Mouse (Mus musculus): Measurements from ENCODE around the gene Anxa7. TPM values are rescaled to one million over a fixed set of nuclear protein-coding genes. Genes with fewer than 3 reads are reported as not detected.

Gene Anxa7
- polyA plus RNA-seq (2016; fragmentation: Nextera tagmentation; extraction: Ambion mirVana), result 36.6 and 38.5 TPM in 2 replicates

DNA sequence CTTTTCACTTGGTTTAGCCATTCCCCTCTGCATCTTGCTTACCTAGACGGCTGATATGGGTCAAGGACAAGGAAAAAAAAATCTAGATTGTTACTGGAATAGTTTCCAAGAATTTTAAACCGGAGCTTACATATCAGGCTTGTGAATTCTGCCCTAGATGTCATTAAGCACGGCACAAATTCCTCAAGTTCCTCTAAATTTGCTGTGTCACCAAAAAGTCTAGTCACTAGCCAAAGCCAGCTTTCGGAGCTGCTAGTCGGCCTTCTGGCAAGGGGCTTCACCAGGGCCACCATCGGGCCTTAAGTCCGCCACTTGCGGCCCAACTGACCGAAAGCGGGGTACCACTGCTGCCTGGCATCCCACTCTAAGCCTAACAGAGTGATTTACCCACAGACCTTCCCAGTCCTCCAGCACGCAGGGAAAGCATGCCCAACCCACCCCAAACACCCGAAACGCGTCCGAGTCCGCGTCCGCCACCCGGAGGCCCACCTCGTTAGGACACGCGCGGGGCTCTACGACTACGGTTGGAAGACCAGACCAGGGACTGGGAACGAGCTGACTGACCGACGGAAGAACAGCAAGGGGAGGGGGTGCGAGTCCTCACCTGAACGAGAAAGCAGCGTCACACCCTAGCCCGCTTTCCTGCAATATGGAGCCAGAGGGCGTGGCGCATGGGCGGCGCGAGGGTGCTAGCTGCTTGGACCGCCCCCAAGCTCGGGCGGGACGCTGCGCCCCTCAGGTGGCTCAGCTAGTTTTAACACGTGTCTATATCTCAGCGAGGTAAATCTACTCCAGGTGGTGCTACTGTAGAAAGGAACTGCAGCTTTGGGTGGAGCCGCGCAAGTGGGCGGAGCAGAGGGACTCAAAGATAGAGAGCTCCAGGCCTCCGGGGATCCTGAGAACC, at the start of gene Anxa7:
Gene Anxa7 (minus strand): TSS at position 843 of the 904 bp plus-strand sequence.
- H3K27ac ChIP-seq, result peak within 1 kb of the TSS; percentile 87
- H3K4me1 ChIP-seq, result peaks cover 17% of the 10 kb centered on the region
- no peaks in the 10 kb centered on the region for H3K9me3 ChIP-seq
- WGBS, result under 1% methylated on average over 48 of the region's 48 CpGs
- peak; percentile 93 for DNase-seq (ENCODE audit: low spot score)
- peak within 1 kb of the TSS; percentile 88 for H3K4me3 ChIP-seq
- peaks cover 11% of the 10 kb centered on the region for H3K36me3 ChIP-seq
- H3K27me3 ChIP-seq (ENCODE audit: insufficient read depth, poor library complexity, severe bottlenecking), result no peaks in the 10 kb centered on the region

DNA sequence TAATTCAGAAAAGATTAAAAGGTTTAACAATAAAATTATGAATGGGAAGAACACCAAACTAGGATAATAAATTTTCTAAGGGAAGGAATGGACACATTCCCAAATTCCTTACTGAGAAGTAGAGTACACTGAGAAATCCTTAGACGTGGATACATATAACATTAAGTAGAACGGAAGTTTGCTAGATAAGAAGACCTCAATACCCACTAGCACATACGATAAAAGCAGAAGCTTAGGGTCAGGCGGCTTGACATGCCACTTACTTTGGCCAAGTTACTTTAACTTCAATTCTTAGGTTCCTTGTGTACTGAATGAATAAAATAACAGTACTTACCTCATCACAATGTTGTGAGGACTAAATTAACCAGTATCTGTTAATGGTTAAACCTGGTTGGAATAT, 49.7 kb upstream of the Anxa7 start:
- Histone ChIP-seq H3K4me3 (no peak overlapping the region), H3K36me3 (peaks cover 26% of the 10 kb centered on the region; the same call in 1 of the 2 replicates), H3K27me3 (ENCODE audit: insufficient read depth, poor library complexity, severe bottlenecking) (no peaks in the 10 kb centered on the region), H3K9me3 (no peaks in the 10 kb centered on the region), H3K27ac (no peak overlapping the region), H3K4me1 (no peaks in the 10 kb centered on the region)
- no peak for DNase-seq (ENCODE audit: low spot score)
- 84% methylated on average over 4 of the region's 4 CpGs for WGBS

DNA sequence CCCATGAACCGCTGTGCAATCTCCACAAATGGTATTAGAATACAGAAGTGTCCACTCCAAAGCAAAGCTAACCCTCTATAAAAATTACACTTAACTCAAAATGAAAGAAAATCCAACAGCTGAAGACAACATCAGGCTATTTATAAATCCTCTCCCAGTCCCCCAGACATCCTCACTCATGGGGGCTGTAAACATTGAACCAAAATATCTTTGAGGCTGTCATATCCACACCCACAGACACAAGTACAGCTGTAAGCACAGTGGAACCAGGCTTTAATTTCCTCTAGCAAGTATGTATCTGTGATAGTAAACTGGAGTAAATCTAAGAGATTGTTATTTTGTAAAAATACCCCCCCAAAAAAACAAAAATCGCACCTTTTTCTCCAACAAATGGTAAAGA, 40.2 kb upstream of the Anxa7 start:
- no peak for DNase-seq (ENCODE audit: low spot score)
- Histone ChIP-seq H3K27me3 (ENCODE audit: insufficient read depth, poor library complexity, severe bottlenecking) (no peaks in the 10 kb centered on the region), H3K27ac (no peak overlapping the region), H3K4me1 (no peaks in the 10 kb centered on the region), H3K9me3 (no peaks in the 10 kb centered on the region), H3K4me3 (no peak overlapping the region), H3K36me3 (peaks cover 54% of the 10 kb centered on the region)
- WGBS, result 97% methylated on average over 2 of the region's 2 CpGs

DNA sequence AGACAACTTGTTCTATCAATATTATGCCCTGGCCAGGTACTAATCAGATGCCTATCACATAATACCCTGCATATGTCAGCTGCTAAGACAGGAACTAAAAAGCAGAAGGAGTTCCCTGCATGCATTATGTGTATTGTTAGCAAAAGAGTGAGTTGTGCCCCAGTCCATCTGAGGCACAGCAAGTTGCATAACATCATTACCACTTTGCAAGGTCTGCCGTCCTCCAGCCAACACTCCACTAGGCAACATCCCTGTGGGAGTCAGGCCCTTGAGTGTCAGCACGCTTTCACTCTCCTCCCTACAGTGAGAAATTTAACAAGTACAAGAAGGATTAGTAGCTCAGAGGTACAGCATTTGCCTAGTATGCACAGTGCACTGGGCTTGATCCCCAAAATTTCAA, 28.5 kb upstream of the Anxa7 start:
- Histone ChIP-seq H3K4me3 (no peak overlapping the region), H3K9me3 (no peaks in the 10 kb centered on the region), H3K36me3 (peaks cover 15% of the 10 kb centered on the region), H3K4me1 (no peaks in the 10 kb centered on the region), H3K27me3 (ENCODE audit: insufficient read depth, poor library complexity, severe bottlenecking) (no peaks in the 10 kb centered on the region), H3K27ac (no peak overlapping the region)
- DNase-seq (ENCODE audit: low spot score), result no peak
- WGBS, result 68% methylated on average over 2 of the region's 2 CpGs

DNA sequence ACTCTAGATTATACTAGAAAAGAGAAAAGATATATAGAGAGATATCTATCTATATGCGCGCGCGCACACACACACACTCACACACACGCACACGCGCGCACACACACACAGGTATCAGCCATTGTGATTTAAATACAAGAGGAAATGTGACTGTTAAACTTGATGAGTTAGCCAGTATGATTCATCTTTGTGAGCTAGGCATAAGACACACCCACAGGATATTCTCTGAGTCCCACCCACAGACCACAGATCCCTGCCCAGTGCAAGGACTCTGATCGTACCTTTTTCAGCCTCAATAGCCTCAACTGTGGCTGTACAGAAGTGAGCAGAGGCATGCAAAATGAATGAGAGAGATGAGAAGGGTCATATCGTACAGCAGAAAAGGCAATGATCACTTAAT, 23.0 kb upstream of the Anxa7 start:
- 95% methylated on average over 10 of the region's 10 CpGs for WGBS
- DNase-seq (ENCODE audit: low spot score), result no peak
- H3K27ac ChIP-seq, result no peak overlapping the region

DNA sequence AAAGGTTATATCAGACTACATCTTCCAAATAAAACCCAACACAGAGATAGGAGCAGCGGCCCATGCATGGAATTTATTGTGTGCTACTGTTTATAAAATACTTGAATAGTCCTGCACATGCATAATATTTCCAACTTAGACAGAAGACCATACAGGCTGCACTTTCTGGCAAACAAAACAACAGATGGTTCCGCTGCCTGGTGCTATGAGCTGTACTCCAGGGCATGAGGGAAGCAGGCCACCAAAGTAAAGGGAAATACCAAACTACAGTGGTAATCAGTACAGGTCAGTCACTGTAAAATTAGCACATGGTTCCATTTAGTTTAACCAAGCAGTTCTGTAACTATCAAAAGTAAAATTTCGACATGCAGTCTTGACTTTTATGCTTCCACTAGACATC, 20.0 kb upstream of the Anxa7 start:
- H3K27me3 ChIP-seq (ENCODE audit: insufficient read depth, poor library complexity, severe bottlenecking), result no peaks in the 10 kb centered on the region
- no peak overlapping the region for H3K4me3 ChIP-seq
- DNase-seq (ENCODE audit: low spot score), result no peak
- H3K9me3 ChIP-seq, result no peaks in the 10 kb centered on the region
- H3K36me3 ChIP-seq, result peaks cover 51% of the 10 kb centered on the region
- no peaks in the 10 kb centered on the region for H3K4me1 ChIP-seq
- H3K27ac ChIP-seq, result no peak overlapping the region
- 90% methylated on average over 3 of the region's 3 CpGs for WGBS

More for the DNA sequence above, 23.0 kb upstream of the Anxa7 start:
- peaks cover 30% of the 10 kb centered on the region for H3K36me3 ChIP-seq
- H3K4me3 ChIP-seq, result no peak overlapping the region
- no peaks in the 10 kb centered on the region for H3K27me3 ChIP-seq (ENCODE audit: insufficient read depth, poor library complexity, severe bottlenecking)
- H3K9me3 ChIP-seq, result no peaks in the 10 kb centered on the region
- H3K4me1 ChIP-seq, result no peaks in the 10 kb centered on the region

DNA sequence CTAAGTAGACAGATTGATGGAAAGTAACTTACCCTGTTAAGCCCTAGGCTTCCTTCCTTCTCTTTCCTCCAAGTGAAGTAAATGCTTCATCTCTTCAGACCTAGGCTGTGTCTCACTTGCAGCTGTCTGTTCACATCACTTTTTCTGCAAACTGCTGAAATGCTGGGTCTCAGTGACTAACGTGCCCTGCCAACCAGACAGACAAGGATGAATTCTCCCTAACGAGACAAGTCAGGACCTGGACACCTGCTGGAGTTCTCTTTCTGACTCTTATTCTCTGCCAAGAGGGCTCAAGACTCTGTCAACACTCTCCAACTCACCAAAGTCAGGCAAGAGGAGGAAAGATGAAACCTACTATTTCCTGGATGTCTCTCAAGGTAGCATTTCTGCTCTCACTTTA, 16.7 kb upstream of the Anxa7 start, which contains the start of gene Mss51:
Gene Mss51 (minus strand): TSS at position 299 of the 400 bp plus-strand sequence.
- no peak for DNase-seq (ENCODE audit: low spot score)
- Histone ChIP-seq H3K9me3 (no peaks in the 10 kb centered on the region), H3K4me1 (no peaks in the 10 kb centered on the region), H3K27ac (no peak within 1 kb of the TSS), H3K4me3 (no peak within 1 kb of the TSS), H3K27me3 (ENCODE audit: insufficient read depth, poor library complexity, severe bottlenecking) (no peaks in the 10 kb centered on the region), H3K36me3 (peaks cover 59% of the 10 kb centered on the region)
- WGBS, result 81% methylated on average over 2 of the region's 2 CpGs

DNA sequence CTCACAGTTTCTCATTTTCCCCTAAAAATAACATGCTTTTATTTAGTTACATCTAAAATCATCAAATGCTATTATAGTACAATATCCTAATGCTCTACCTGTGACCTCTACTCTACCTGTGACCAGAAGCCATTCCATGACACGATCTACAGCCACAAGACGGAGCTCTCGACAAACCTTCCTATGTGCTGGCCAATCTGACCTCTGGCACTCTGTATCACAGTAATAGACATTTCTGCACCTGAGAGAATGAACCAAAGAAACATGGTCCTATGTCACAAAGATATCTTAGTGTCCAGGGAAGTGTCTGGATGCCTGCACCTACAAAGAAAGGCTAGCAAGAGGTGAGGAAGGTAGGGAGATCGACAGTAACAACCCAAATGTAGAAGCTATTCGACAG, 6.1 kb upstream of the Anxa7 start:
- DNase-seq (ENCODE audit: low spot score), result no peak
- H3K36me3 ChIP-seq, result peaks cover 37% of the 10 kb centered on the region
- H3K27me3 ChIP-seq (ENCODE audit: insufficient read depth, poor library complexity, severe bottlenecking), result no peaks in the 10 kb centered on the region
- H3K9me3 ChIP-seq, result no peaks in the 10 kb centered on the region
- no peak overlapping the region for H3K27ac ChIP-seq
- H3K4me1 ChIP-seq, result peaks cover 3% of the 10 kb centered on the region
- H3K4me3 ChIP-seq, result no peak overlapping the region
- 95% methylated on average over 5 of the region's 5 CpGs for WGBS

DNA sequence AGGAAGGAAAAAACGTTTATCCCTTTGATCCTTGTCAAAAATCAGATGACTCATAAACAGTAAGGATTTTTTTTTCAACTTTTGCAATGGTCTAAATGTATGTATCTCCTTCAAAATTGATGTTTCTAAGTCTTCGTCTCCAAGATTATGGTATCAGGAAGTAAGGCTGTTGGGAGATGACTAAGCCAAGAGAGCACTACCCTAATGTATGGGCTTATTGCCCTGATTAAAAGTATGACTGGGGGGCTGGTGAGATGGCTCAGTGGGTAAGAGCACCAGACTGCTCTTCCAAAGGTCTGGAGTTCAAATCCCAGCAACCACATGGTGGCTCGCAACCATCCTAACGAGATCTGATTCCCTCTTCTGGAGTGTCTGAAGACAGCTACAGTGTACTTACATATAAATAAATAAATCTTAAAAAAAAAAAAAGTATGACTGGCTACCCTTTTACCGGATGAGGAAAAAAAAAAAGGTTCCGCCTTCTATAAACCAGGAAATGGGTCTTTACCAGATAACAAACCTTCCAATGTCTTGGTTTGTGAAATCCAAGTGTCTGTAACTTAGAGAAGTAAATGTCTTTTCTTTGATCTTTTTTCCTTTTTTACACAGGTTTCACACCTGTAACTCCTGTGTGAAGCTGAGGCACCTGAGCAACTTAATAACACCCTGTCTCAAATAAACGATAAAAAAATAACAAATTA, 2.3 kb upstream of the Anxa7 start:
- 91% methylated on average over 7 of the region's 7 CpGs for WGBS
- DNase-seq (ENCODE audit: low spot score), result no peak
- Histone ChIP-seq H3K9me3 (no peaks in the 10 kb centered on the region), H3K4me3 (no peak overlapping the region), H3K4me1 (peaks cover 17% of the 10 kb centered on the region), H3K27ac (no peak overlapping the region), H3K27me3 (ENCODE audit: insufficient read depth, poor library complexity, severe bottlenecking) (no peaks in the 10 kb centered on the region), H3K36me3 (peaks cover 27% of the 10 kb centered on the region)

DNA sequence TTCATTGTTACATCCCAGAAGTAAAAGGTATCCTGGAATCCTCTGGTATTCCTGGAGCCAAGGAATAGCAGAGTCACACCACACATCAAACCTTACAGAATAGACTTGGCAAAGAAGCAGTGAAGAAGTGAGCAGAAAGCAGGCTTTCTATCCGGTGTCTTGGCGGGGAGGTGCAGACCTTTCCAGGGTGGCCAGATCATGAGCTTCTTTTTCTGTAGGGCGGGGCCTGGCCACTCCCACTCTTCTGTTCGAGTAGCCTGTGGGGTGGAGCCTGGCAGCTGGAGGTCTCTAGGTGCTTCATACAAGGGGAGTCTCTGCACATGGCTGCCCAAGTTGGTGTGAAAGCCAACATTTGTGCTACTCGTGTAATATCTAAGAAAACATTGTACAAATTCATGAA, 1.3 kb upstream of the Anxa7 start:
- no peak overlapping the region for H3K4me3 ChIP-seq
- 20% methylated on average over 5 of the region's 5 CpGs for WGBS
- H3K36me3 ChIP-seq, result peaks cover 22% of the 10 kb centered on the region
- no peaks in the 10 kb centered on the region for H3K9me3 ChIP-seq
- DNase-seq (ENCODE audit: low spot score), result peak; percentile 87
- peaks cover 17% of the 10 kb centered on the region for H3K4me1 ChIP-seq
- no peaks in the 10 kb centered on the region for H3K27me3 ChIP-seq (ENCODE audit: insufficient read depth, poor library complexity, severe bottlenecking)
- no peak overlapping the region for H3K27ac ChIP-seq

DNA sequence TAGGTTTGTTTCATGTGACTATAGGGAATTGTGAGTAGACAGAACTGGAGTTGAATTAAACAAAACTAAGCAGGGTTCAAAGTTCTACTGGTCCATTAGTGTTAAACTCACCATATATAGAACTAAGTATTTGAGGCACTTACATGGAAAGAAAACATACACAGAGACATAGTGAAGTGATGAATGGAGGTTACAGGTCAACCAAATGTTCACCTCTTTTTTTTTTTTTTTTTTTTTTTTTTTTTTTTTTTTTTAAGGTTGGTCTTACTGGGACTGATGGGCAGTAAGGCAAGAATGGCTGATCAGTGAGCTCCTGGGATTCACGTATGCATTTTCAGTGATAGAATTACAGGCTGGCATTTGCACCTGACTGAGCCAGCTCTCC, 254 bp upstream of the Anxa7 start:
- H3K36me3 ChIP-seq, result peaks cover 18% of the 10 kb centered on the region
- H3K27ac ChIP-seq, result peak overlapping the region; percentile 87; the same call in 1 of the 2 replicates
- DNase-seq (ENCODE audit: low spot score), result no peak
- H3K27me3 ChIP-seq (ENCODE audit: insufficient read depth, poor library complexity, severe bottlenecking), result no peaks in the 10 kb centered on the region
- WGBS, result 68% methylated on average over 1 of the region's 1 CpGs
- peaks cover 17% of the 10 kb centered on the region for H3K4me1 ChIP-seq
- peak overlapping the region; percentile 88 for H3K4me3 ChIP-seq
- no peaks in the 10 kb centered on the region for H3K9me3 ChIP-seq

DNA sequence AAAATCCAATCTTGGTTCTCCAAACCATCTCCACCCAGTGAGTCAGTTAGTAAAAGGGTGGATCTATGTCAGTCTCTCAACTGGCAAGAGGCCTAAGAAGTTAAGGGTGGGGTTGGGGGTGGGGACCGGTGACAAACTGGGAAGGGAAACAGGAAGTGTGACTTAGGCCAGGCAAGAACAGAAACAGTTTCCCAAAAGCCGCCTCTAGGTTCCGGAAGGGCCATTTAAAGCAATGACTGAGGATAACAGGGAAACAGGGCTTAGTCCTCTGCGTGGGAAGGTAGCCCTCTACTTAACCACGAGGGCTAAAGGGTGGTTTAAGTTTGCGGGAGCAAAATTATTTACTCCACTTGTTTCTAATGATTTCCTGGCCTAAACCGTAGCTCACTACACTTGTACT, 1.1 kb downstream of the Anxa7 start:
- Histone ChIP-seq H3K27me3 (ENCODE audit: insufficient read depth, poor library complexity, severe bottlenecking) (no peaks in the 10 kb centered on the region), H3K4me1 (peaks cover 17% of the 10 kb centered on the region), H3K27ac (peak overlapping the region; percentile 87), H3K36me3 (peaks cover 4% of the 10 kb centered on the region), H3K9me3 (no peaks in the 10 kb centered on the region), H3K4me3 (peak overlapping the region; percentile 88)
- WGBS, result 9% methylated on average over 7 of the region's 7 CpGs
- peak; percentile 81 for DNase-seq (ENCODE audit: low spot score)

DNA sequence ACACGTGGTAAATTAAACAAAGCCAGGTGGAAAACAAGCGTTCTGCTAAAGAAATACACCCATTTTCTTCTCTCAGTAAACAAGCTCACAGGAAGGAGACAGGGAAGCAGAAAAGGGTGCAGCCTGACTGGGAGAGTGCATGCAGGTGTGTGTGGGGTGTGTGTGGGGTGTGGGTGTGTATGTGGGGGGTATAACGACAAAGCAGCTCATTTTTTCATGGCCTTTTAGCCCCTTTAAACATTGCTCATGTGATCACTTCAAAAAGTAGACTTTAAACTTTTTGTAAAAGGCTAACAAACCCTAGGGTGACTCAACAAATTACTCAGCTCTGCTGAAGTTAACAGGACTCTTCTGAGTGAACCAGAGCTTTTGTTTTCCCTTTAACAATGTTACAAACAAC, 1.5 kb downstream of the Anxa7 start:
- Histone ChIP-seq H3K9me3 (no peaks in the 10 kb centered on the region), H3K4me1 (peaks cover 17% of the 10 kb centered on the region), H3K27ac (peak overlapping the region; percentile 87; the same call in 1 of the 2 replicates), H3K27me3 (ENCODE audit: insufficient read depth, poor library complexity, severe bottlenecking) (no peaks in the 10 kb centered on the region), H3K36me3 (no peaks in the 10 kb centered on the region; the same call in 1 of the 2 replicates), H3K4me3 (peak overlapping the region; percentile 88)
- WGBS, result 52% methylated on average over 3 of the region's 3 CpGs
- DNase-seq (ENCODE audit: low spot score), result no peak

Data from heart, embryonic 10.5 days (tissue).